Mouse (Mus musculus) liver, adult 2 months (tissue): ENCODE data around the gene Leng1.

Experiments used
- CTCF ChIP-seq: fragments of 200-500 bp; IDR thresholded peaks from 2 replicates; pipeline ENCODE4 v1.5.1; 2011; ENCODE audit warnings: low read depth, low read length, control low read depth
- POLR2A ChIP-seq: fragments of 200-500 bp; IDR thresholded peaks from 2 replicates; pipeline ENCODE4 v1.6.1; 2011; ENCODE audit warnings: low read length, control low read depth; ENCODE audit not compliant: insufficient read depth; ENCODE audit errors: extremely low read depth

DNA sequence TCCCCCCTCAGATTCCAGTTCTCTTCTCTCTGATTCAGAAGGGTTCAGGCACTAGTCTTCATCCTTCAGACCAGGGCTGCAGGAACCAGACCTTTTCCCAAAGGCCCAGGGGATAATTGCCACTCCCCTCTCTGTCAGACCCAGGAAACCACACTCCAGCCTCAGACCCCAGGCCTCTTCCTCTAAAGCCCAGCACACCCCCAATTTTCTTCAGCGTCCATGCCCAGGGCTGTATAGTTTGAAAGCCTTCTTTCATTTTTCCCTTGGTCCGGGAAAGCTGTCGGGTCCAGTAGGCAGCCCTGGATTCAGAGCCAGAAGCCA, 9.5 kb upstream of the Leng1 start:
- TF ChIP-seq POLR2A, result no peak
- no peak for TF ChIP-seq CTCF
